Mouse (Mus musculus): ENCODE measurements around the gene Cntn4. TPM values are rescaled to one million over a fixed set of nuclear protein-coding genes. Genes with fewer than 3 reads are reported as not detected.
A peak's percentile ranks its signal among the peaks of the same experiment; 100 is the strongest.

Gene Cntn4
- total RNA-seq, 1 experiment from 2014 or later, result 0.97 TPM

GRCm38 (mm10) chr6:106663780-106664651 lies 986.6 kb downstream of the Cntn4 start:
- DNase-seq, result peak; percentile 54

GRCm38 (mm10) chr6:106675581-106675980 lies 998.1 kb downstream of the Cntn4 start:
- DNase-seq, result no peak

GRCm38 (mm10) chr6:106701931-106702330 lies 1024.5 kb downstream of the Cntn4 start:
- DNase-seq, result no peak

DNA sequence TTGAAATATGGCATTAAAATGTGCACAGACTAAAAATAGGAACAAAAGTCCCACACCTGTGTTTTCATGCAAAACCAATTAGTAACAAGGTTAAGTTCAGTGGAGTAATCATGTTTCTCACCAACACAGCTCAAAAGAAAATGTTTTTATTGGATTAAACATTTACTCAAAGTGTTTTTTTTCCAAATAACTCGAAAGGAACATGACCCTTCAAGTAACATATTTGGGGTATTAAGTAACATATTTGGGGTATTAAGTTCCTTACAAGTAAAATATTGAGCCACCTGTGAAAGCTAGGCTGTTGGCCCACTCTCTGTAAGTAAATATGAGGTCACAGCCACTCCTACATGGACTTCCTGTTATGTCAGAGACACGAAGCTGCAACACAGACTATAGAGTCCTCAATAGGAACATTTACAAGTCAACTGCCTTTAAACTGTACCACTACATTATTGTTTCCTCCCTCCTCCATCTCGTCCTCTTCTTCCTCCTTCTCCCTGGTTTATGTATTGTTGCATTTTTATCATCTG lies 1028.1 kb downstream of the Cntn4 start:
- no peak for DNase-seq

DNA sequence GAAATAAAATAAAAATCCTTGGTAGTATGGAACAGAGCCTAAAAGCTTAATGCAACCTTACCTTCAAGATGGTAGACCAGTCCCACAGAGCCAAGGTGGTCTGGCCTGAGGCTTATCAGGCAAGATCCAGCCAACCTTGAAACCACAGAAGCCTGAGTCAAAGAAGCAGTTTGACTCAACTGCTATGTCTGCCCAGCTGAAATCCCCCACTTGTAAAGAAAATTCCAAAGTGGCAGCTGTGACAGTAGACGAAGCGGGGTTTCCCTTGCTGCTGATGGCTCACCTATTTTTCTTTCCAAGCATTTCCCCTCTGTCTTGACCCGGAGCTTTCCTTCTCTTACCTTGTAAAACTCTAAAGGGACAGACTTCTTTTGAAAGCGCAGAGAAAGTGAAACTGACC lies 1048.2 kb downstream of the Cntn4 start:
- DNase-seq, result no peak

DNA sequence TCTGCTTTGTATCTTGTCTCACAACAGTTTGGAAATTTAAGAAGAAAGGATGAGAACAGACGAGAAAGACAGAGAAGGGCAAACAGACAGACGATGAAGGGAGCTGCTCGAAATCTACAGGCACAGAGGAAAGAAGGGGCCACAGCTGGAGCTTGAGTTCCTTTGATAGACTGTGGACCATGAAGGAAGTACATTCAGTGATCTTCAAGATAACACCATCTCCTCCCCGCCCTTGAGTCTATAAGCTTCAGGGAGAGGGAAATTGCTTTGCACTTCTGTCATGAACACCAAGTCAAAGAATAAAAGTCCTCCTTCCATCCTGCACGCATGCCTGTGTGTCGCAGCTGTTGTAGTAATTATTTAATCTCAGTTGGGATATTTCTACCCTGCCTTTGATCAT lies 1048.6 kb downstream of the Cntn4 start:
- DNase-seq, result no peak

DNA sequence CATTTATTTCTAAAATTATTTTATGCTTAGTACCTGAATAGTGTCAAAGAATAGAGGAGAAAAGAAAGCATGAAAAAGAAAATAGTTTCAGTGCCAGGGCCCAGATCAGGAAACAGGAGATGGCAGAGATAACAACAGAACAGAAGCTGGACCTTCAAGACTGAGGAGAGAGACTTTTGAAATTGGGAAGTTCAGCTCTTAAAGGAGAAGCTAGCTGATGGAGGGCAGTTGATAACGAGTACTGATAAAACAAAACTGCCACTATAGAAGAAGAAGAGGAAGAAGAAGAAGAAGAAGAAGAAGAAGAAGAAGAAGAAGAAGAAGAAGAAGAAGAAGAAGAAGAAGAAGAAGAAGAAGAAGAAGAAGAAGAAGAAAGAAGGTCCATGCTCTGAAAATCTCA lies 1050.2 kb downstream of the Cntn4 start:
- no peak for DNase-seq

DNA sequence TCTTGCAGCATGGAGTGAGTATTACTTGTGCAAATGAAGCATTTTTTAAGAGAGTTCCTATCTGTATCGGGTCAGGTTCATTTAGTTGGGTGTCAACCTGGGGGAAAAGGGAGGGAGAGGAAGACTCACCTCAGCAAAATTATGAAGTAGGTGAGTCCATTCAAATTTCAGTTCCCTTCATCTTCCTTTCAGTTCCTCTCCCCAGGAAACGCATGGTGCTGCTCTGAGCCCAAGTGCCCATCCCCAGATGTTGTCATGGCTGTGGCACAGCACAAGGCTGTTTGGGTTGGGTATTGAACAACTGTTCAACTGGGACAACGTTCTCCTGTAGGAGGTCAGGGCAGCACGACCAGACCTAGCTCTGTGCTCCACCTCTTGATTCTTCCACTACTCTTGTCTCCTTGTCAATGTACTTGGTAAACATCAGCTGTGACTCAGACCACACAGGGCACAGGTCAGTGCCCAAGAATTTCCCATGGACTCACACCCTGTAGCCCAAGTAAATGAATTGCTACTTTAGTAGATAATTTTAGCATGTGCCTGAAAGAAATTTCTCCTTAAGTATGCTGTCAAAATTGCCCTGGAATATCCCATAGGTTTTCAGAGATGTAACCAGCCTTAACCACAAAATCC lies 1052.3 kb downstream of the Cntn4 start:
- DNase-seq, result no peak

DNA sequence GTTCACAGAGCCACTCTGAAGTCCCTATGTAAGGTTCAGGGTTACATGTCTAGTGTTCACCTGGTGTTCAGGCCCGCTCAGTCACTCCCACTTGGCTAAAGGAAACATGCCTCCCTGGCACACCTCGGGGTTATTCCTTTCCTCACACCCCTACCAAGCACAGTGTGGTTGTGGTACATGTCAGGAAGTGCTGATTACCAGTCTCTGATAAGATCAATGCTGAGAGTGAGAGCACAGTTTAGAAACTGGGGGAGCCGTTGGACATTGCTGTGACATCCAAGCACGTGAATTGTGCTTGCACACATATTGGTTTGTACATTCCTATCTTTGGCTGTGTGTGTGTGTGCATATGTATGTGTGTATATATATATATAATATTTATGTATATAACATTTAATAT lies 1055.1 kb downstream of the Cntn4 start:
- DNase-seq, result no peak

DNA sequence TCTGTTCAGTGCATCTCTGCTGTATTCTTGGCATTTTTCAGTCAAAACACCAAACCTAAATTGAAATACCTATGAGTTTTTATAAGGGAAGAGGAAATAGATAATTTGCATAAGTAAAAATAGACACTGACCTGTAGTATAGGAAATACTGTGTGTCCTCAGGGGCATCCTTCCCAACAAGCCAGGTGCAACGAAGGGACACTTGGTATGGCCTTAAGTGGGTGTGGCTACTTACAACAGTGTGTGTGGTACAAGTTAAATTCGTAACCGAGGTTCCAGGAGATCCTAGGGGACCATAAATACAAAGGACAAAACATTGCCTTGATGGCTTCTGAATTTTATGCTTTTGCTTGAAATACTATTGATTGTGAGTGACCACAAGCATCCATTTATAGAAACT lies 1060.8 kb downstream of the Cntn4 start:
- DNase-seq, result no peak

DNA sequence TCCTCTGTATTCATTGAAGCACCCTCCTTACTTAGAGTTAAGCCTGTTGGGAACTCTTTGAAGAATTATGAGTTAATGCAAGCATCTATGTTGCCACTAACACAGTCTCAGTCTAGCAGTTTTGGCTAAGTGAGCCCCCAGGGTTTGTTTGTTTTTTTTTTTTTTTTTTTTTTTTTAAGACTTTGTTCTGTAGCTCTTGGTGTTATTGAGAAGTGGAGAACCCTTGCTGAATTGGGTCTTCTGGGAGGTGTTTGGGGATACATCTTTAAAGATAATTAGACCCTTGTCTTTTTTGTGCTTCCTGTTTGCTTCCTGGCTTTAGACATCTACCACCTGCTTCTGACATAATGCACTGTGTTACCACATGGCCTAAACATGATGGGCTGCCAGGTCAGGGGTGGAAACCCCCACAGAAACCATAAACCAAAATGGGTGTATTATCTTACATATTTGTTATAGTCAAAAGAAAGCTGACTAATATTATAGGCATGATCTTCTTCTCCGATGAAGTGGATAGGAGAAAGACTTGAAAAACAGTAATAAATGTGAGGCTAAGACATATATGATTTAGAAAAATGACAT lies 1062.9 kb downstream of the Cntn4 start:
- DNase-seq, result no peak

GRCm38 (mm10) chr6:106743556-106744233 lies 1066.2 kb downstream of the Cntn4 start:
- DNase-seq, result no peak

GRCm38 (mm10) chr6:106745673-106746394 lies 1068.4 kb downstream of the Cntn4 start:
- DNase-seq, result no peak

DNA sequence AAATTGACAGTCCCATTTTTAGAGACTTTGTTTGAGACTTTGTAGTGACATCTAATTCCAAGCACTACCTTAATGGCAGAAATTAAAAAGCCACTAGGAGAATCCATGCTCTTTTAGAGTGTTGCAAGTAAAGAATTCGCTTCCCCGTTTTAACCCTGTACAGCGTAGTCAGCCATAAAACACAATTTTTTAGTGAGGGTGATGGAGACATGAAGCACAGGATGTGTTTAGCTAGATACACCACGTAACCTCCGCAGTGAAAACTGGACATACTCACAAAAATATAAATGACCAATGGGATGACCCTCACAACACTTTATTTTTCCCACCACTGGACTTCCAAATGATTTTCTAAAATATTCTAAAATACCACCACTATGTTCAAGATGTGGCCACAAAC lies 1069.8 kb downstream of the Cntn4 start:
- no peak for DNase-seq

- DNase-seq, result no peak
Measured at GRCm38 (mm10) chr6:106747804-106748203, 1070.3 kb downstream of the Cntn4 start.
